Mouse (Mus musculus): Measurements from ENCODE around the gene Fam208a. TPM values are rescaled to one million over a fixed set of nuclear protein-coding genes. Genes with fewer than 3 reads are reported as not detected.

Gene Fam208a
- total RNA-seq (2021), result 10 to 100 TPM; 25.3 to 26.9 TPM
- long read RNA-seq, experiment 1, partial matches to known transcripts, result 2 of 15 reads
- long read RNA-seq, experiment 1, other reads (novel, unspliced or antisense), result 13 of 15 reads
- long read RNA-seq, experiment 2, partial matches to known transcripts, result 2 of 13 reads
- long read RNA-seq, experiment 2, other reads (novel, unspliced or antisense), result 11 of 13 reads

- peak; percentile 87 to 91 for DNase-seq (ENCODE audit: low spot score in 2 of 2)
These were observed at the start of gene Fam208a for GRCm38 (mm10) chr14:27428573-27428972. Fam208a (plus strand) TSS chr14:27428834.

DNA sequence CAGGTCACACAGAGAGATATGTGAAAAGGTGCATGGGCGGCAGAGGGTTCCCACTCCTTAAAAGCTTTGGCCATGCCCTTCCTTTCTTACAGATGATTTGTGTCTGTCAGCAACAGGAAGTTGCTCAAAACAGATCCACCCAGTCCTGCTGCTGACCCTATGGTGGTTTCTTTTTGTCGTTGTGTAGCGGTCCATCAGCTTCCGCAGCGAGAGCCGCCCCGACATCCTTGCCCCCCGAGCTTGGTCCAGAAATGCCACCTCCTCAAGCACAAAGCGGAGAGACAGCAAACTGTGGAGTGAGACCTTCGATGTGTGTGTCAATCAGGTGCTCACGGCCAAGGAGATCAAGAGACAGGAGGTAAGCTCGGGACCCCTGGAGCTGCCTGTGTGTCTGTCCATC, 49.2 kb upstream of the Fam208a start:
- no peak for DNase-seq (ENCODE audit: low spot score in 2 of 2)

GRCm38 (mm10) chr14:27381459-27381858, 47.2 kb upstream of the Fam208a start:
- DNase-seq (ENCODE audit: low spot score in 2 of 2), result no peak

DNA sequence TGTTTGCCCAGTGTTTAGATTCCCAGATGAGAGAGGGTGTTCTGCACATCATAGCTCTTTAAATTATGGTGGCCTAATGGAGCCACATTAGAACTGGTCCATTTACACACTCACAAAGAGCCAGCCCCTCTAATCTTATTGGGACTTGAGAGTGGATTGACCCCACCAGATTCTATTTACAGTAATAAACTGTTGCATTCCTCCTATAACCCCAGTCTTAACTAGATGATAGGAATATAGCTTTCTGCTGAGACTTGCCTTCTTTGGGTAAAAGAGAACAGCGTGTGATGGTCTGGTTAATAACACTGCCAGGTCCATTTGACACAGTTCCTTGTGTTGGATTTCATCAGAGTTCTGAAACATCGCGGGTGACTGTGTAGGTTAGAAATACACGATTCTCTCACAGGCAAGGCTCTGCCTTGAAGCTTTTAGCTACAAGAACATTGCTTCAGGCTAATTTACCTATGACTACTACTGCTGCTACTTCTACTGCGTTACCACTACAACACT, 45.3 kb upstream of the Fam208a start:
- no peak for DNase-seq (ENCODE audit: low spot score in 2 of 2)

GRCm38 (mm10) chr14:27384143-27384542, 44.5 kb upstream of the Fam208a start:
- no peak for DNase-seq (ENCODE audit: low spot score in 2 of 2)

DNA sequence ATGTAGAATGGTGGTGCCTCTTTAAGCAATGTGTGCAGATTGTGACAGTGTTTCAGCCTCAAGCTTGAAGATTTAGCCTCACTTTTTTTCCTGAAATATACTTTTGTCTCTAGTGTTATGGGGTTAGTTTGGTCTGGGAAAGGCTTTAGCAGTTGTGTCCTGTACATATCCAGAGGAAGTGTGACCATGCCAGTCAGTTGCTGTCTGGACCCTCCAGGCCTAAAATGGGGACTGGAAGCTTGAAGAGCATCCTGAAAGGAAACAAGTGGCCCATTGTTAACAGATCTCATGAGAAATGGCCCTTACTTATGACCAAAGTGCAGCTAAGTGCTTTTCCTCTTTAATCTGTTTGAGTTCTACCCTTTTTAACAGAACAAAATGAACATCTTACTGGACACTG, 40.0 kb upstream of the Fam208a start:
- DNase-seq (ENCODE audit: low spot score in 2 of 2), result no peak

DNA sequence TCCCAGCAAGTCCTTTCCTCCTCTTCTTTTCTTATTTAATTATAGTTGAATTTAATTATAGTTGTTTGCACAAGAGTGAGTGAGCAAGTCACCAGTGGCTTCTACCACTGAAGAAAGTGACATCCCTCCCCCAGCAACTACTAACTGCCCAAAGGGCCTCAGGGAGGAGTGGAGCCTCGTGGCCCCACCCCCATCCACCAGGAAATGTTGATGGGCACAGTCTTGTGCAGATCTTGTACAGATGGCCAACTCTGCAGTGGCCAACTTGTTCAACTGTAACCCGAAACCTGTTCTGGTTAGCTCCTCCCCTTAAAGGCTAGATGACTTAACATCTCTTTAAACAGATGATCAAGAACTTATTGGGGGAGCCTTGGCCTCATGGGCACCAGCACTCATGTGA, 38.9 kb upstream of the Fam208a start:
- DNase-seq (ENCODE audit: low spot score in 2 of 2), result no peak

DNA sequence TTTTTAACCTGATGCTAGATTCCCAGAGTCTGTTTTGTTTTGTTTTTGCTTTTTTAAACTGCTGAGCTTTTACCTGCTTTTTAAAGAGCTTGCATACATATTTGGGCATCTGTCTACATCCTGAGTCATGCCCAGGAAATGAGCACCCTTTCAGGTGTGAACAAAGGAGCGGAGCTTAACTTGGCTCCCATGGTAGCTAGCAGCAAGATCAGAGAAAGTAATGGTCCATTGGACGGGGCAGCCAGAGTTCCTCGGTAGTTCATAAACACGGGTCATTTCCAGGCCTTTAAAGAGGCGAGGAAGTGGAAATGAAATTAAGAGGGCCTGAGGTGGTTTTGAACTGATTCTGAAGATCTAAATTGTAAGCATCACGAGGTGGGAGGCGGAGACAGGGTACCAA, 38.0 kb upstream of the Fam208a start:
- DNase-seq (ENCODE audit: low spot score in 2 of 2), result no peak

GRCm38 (mm10) chr14:27391776-27392308, 36.8 kb upstream of the Fam208a start:
- DNase-seq (ENCODE audit: low spot score in 2 of 2), result no peak

- no peak for DNase-seq (ENCODE audit: low spot score in 2 of 2)
These were observed 36.0 kb upstream of the Fam208a start for GRCm38 (mm10) chr14:27392660-27393059.

DNA sequence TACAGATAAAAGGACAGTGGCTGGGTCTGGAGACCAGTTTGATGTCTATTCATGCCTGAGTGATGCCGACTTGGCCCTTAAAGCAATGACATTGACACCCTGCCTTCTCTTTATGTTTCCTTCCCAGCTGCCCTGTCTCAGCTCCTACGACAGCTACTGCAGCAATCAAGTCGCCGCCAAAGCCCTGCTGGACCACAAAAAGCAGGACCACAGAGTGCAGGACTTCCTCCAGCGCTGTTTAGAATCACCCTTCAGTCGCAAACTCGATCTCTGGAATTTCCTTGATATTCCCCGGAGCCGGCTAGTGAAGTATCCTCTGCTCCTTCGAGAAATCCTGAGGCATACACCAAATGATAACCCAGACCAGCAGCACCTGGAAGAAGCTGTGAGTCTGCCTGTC, 34.8 kb upstream of the Fam208a start:
- DNase-seq (ENCODE audit: low spot score in 2 of 2), result no peak

GRCm38 (mm10) chr14:27396424-27396823, 32.2 kb upstream of the Fam208a start:
- DNase-seq (ENCODE audit: low spot score in 2 of 2), result no peak

GRCm38 (mm10) chr14:27397526-27397925, 31.1 kb upstream of the Fam208a start:
- no peak for DNase-seq (ENCODE audit: low spot score in 2 of 2)

- no peak for DNase-seq (ENCODE audit: low spot score in 2 of 2)
These were observed 28.1 kb upstream of the Fam208a start for GRCm38 (mm10) chr14:27400495-27400894.

GRCm38 (mm10) chr14:27401717-27402278, 26.8 kb upstream of the Fam208a start:
- no peak for DNase-seq (ENCODE audit: low spot score in 2 of 2)

- DNase-seq (ENCODE audit: low spot score in 2 of 2), result no peak
These were observed 26.0 kb upstream of the Fam208a start for GRCm38 (mm10) chr14:27402332-27403250.

- no peak for DNase-seq (ENCODE audit: low spot score in 2 of 2)
These were observed 23.2 kb upstream of the Fam208a start for GRCm38 (mm10) chr14:27405452-27405851.

- no peak for DNase-seq (ENCODE audit: low spot score in 2 of 2)
These were observed 22.7 kb upstream of the Fam208a start for GRCm38 (mm10) chr14:27405947-27406346.

DNA sequence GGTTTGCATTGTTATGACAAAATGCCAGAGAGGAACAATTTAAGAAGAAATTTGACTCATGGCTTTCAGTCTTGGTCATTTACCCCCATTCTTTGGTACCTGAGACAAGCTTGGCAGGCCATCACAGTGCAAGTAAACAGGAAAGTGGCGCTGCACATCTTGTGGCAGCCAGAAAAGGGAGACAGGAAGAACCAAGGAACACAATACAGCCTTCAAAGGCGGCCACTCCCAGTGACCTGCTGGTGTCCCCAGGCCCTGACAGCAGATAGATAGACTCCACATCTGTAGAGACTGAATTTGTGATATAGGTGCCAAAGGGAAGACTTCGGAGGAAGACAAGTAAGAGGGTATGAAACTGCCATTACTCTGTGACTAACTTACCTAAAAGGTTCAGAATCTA, 20.4 kb upstream of the Fam208a start:
- DNase-seq (ENCODE audit: low spot score in 2 of 2), result no peak

DNA sequence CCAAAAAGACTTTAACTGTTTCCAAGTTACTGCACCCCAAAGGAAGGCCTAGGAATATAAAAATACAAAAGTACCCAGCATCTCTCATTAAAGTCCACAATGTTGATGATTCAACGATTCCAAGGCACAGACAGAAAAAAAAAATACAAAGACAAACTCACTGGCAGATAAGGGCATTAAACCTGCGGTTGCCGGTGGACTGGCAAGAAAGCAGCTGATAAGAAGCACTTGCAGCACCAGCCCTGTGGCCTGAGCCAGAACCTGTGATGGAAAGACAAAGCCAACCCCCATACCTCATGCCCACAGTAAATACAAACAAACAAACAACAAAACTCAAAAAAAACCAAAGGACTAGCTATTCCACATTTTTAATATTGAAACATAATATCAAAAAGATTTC, 19.0 kb upstream of the Fam208a start:
- DNase-seq (ENCODE audit: low spot score in 2 of 2), result no peak

- no peak for DNase-seq (ENCODE audit: low spot score in 2 of 2)
These were observed 17.1 kb upstream of the Fam208a start for GRCm38 (mm10) chr14:27411492-27411891.

DNA sequence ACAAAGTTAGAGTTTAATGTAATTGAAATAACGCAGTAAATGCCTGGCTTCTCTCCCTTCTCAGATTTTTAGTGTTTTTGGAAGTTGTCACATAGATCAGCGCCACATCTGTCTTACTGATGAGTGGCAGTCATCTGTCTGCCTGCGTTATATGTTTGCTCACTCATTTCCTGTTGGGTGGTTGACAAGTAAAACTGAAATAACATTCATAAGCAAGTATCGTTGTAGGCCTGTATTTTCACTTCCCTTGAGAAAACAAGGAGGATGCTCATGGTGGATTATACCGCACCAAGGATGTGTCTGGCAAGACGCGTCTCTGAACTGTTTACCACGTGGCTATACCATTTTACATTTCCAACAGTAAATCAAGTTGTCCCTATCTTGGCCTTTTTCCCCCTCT, 15.9 kb upstream of the Fam208a start:
- DNase-seq (ENCODE audit: low spot score in 2 of 2), result no peak
